Mouse (Mus musculus) subcutaneous adipose tissue, adult 2 months (tissue): ENCODE measurements around the gene Sectm1a. TPM values are rescaled to one million over a fixed set of nuclear protein-coding genes. Genes with fewer than 3 reads are reported as not detected.

Experiments used
- polyA plus RNA-seq: library from polyadenylated mRNA; depleted of rRNA; stranded (reverse); fragments of >200 nt; gene quantifications from 2 replicates; pipeline ENCODE4 v1.2.3, GENCODE M21; 2012; ENCODE audit warnings: low replicate concordance; rRNA removed

Sectm1a gene
- polyA plus RNA-seq = 0.21 and 1.2 TPM in 2 replicates

GRCm38 (mm10) chr11:121081120-121081519 is at the start of gene Sectm1a:
Gene Sectm1a (minus strand): TSS chr11:121081220.

GRCm38 (mm10) chr11:121118577-121118976 is 37.6 kb upstream of the Sectm1a start, which contains the start of gene Tex19.2:
Gene Tex19.2 (minus strand): TSS chr11:121118677.

GRCm38 (mm10) chr11:121063379-121063778 is 17.6 kb downstream of the Sectm1a start, which contains the start of gene Sectm1b:
Gene Sectm1b (minus strand): TSS chr11:121063569.

GRCm38 (mm10) chr11:121039302-121039701 is 41.7 kb downstream of the Sectm1a start, which contains the start of gene Cd7:
Gene Cd7 (minus strand): TSS chr11:121039418.

Other genes with a start within 250 kb of the Sectm1a start
- 1.6 and 5.9 TPM in 2 replicates for gene Ccdc57, start 148.3 kb downstream of the Sectm1a start, polyA plus RNA-seq
- gene Slc16a3, start 132.7 kb downstream of the Sectm1a start, polyA plus RNA-seq = 2.2 and 13.6 TPM in 2 replicates
- gene Csnk1d, start 89.9 kb downstream of the Sectm1a start, polyA plus RNA-seq = 67.7 and 113 TPM in 2 replicates
- 2.0 and 6.1 TPM in 2 replicates for gene Cd7, start 41.8 kb downstream of the Sectm1a start, polyA plus RNA-seq
- 3.2 TPM in 1 of 2 replicates, not detected in the other for gene Sectm1b, start 17.7 kb downstream of the Sectm1a start, polyA plus RNA-seq
- not detected in 2 replicates for gene Tex19.2, start 37.5 kb upstream of the Sectm1a start, polyA plus RNA-seq
- gene Tex19.1, start 64.9 kb upstream of the Sectm1a start, polyA plus RNA-seq = 0.09 TPM in 1 of 2 replicates, not detected in the other
- 0.06 TPM in 1 of 2 replicates, not detected in the other for gene Uts2r, start 79.1 kb upstream of the Sectm1a start, polyA plus RNA-seq
- gene Hexdc, start 123.2 kb upstream of the Sectm1a start, polyA plus RNA-seq = 14.6 and 22.0 TPM in 2 replicates
- 13.7 and 16.6 TPM in 2 replicates for gene Ogfod3, start 123.5 kb upstream of the Sectm1a start, polyA plus RNA-seq
- gene Cybc1, start 148.1 kb upstream of the Sectm1a start, polyA plus RNA-seq = 24.4 and 38.6 TPM in 2 replicates
- 32.7 and 35.6 TPM in 2 replicates for gene Narf, start 156.0 kb upstream of the Sectm1a start, polyA plus RNA-seq
- 31.9 and 52.8 TPM in 2 replicates for gene Foxk2, start 178.8 kb upstream of the Sectm1a start, polyA plus RNA-seq